Comparison of ENCODE assay signal across 33 mouse cellular contexts in the genomic region with DNA sequence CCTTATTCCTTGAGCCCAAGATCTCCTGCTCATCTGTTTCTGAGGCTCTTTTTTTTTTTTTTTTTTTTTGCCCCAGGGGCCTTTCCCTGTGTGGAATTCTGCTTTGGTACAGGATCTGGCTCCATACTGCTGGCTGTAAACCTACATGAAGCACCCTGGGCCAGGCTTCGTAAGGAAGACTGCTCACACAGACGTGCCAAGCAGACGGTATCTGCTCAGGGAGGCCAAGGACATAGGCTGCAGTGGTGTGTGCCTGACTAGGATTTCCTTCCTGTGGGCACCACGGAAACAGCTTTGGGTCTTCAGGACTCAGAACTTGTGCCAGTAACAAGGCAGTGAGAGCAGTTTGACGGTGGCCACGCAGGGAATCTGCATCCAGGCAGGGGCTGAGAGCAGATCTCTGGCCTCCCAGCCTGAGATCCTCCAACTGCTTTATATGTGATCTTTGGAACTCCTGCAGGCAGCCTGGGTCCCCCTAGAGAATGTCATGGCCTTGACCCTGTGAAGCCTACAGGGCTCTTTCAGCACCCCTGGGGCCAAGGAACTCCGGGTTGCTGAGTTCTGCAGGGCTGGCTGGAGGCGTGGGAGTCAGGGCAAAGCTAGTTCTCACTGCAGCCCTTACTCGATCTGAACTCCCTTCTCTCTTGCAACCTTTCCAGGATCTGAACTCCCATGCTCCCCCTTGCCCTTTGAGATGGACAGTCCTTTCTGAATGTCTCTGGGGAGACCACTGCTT. TPM values are rescaled to one million over a fixed set of nuclear protein-coding genes. Genes with fewer than 3 reads are reported as not detected.
A peak's percentile ranks its signal among the peaks of the same experiment; 100 is the strongest.
DNase-seq lines count a peak whose midpoint lies in the region; ATAC-seq and TF ChIP-seq lines count a peak whose summit lies in the region.
"Had no signal": no experiment of that assay in that cellular context is flagged by ENCODE, and none has a peak within 500 bp of the region (broad histone marks: within the 10 kb centered on the region; RNA-seq: fewer than 3 reads in every experiment).

No protein-coding gene starts in this region.

- H3K4me3 ChIP-seq in heart, embryonic 10.5 days, result no peak overlapping the region
- no peak overlapping the region for H3K4me3 ChIP-seq in layer of hippocampus, adult 2 months
- H3K4me3 ChIP-seq in stomach, postnatal 0 days (ENCODE audit: low read depth, low read length), result no peak overlapping the region
- H3K4me3 ChIP-seq: embryonic facial prominence, embryonic 12.5 days; hindbrain, embryonic 12.5 days; neural tube, embryonic 15.5 days had no signal

- no peak for TF ChIP-seq EP300 in stomach, postnatal 0 days (optimal IDR thresholded peaks at IDR 0.05)

- H3K9me3 ChIP-seq in heart, embryonic 10.5 days, result no peaks in the 10 kb centered on the region
- H3K9me3 ChIP-seq in stomach, postnatal 0 days (ENCODE audit: control insufficient read depth, low read length), result no peaks in the 10 kb centered on the region
- H3K9me3 ChIP-seq: embryonic facial prominence, embryonic 12.5 days; hindbrain, embryonic 12.5 days; neural tube, embryonic 15.5 days had no signal

- no peak overlapping the region for H3K9ac ChIP-seq in stomach, postnatal 0 days (ENCODE audit: low read length)
- H3K9ac ChIP-seq: embryonic facial prominence, embryonic 12.5 days; hindbrain, embryonic 12.5 days; liver, embryonic 14.5 days; neural tube, embryonic 15.5 days had no signal

- peaks cover 43% of the 10 kb centered on the region for H3K27me3 ChIP-seq in heart, embryonic 10.5 days (ENCODE audit: insufficient read depth, poor library complexity, severe bottlenecking)
- no peaks in the 10 kb centered on the region for H3K27me3 ChIP-seq in stomach, postnatal 0 days (ENCODE audit: control insufficient read depth, insufficient read depth, low read length)
- H3K27me3 ChIP-seq: hindbrain, embryonic 12.5 days; neural tube, embryonic 15.5 days had no signal

- DNase-seq in cerebellum, postnatal 10 days, result peak; percentile 42 to 58
- no peak for DNase-seq in cerebellum, adult 9-11 months
- DNase-seq in heart, adult 11 months, result peak; percentile 98
- DNase-seq in heart, embryonic 10.5 days (ENCODE audit: low spot score), result no peak
- DNase-seq in layer of hippocampus, adult 2 months (ENCODE audit: low spot score in 2 of 2), result no peak
- DNase-seq in layer of hippocampus, adult 9-11 months, result no peak
- peak; percentile 63 for DNase-seq in testis, postnatal 10 days (ENCODE audit: low spot score)
- no peak for DNase-seq in stomach, postnatal 0 days (ENCODE audit: low spot score)
- DNase-seq: kidney, adult 8-10 months; liver; lung, adult 2 months; lung, postnatal 10 days; midbrain, embryonic 14.5 days; spleen, adult 18-20 months; thymus, postnatal 4 days had no signal

- no peak for TF ChIP-seq CTCF in layer of hippocampus, adult 2 months (conservative IDR thresholded peaks at IDR 0.05)
- TF ChIP-seq CTCF in stomach, postnatal 0 days (IDR thresholded peaks at IDR 0.05; ENCODE audit: low read depth), result no peak

- no peak for ATAC-seq in stomach, postnatal 0 days (ENCODE audit: low FRiP score, low TSS enrichment)
- ATAC-seq: CD4-positive, CD25-positive, alpha-beta regulatory T cell, adult 4 months; intestine, embryonic 16.5 days had no signal

- WGBS in heart, embryonic 10.5 days, result 72% methylated on average over 9 of the region's 9 CpGs
- WGBS in stomach, postnatal 0 days, result 70% methylated on average over 9 of the region's 9 CpGs

- H3K36me3 ChIP-seq in heart, embryonic 10.5 days, result no peaks in the 10 kb centered on the region
- no peaks in the 10 kb centered on the region for H3K36me3 ChIP-seq in stomach, postnatal 0 days (ENCODE audit: control insufficient read depth, insufficient read depth, low read length)
- H3K36me3 ChIP-seq: embryonic facial prominence, embryonic 12.5 days; hindbrain, embryonic 12.5 days; neural tube, embryonic 15.5 days had no signal

- no peak overlapping the region for H3K27ac ChIP-seq in heart, embryonic 10.5 days
- peak overlapping the region; percentile 16; the same call in 1 of the 2 replicates for H3K27ac ChIP-seq in layer of hippocampus, adult 2 months
- no peak overlapping the region for H3K27ac ChIP-seq in stomach, postnatal 0 days (replicated peaks)
- H3K27ac ChIP-seq: embryonic facial prominence, embryonic 12.5 days; hindbrain, embryonic 12.5 days; kidney, postnatal 0 days; liver, embryonic 14.5 days; macrophage; neural tube, embryonic 15.5 days had no signal

- no peak overlapping the region for H3K4me2 ChIP-seq in stomach, postnatal 0 days (replicated peaks; ENCODE audit: low read depth)
- H3K4me2 ChIP-seq: embryonic facial prominence, embryonic 12.5 days; heart, embryonic 11.5 days; hindbrain, embryonic 12.5 days; neural tube, embryonic 15.5 days had no signal

- H3K4me1 ChIP-seq in heart, embryonic 10.5 days, result peaks cover 8% of the 10 kb centered on the region
- H3K4me1 ChIP-seq in stomach, postnatal 0 days (replicated peaks; ENCODE audit: control insufficient read depth, insufficient read depth), result no peaks in the 10 kb centered on the region
- H3K4me1 ChIP-seq: embryonic facial prominence, embryonic 12.5 days had no signal

RNA-seq across cellular contexts. Expression of gene Ghrhr, which starts 26.1 kb away (rescaled TPM):
- not detected in 2 replicates for polyA plus RNA-seq in heart, embryonic 10.5 days (2016; fragmentation: Nextera tagmentation; extraction: Ambion mirVana)
- total RNA-seq in layer of hippocampus, adult 2 months (2021), result not detected
- polyA plus RNA-seq in stomach, postnatal 0 days (2015; fragmentation: Nextera tagmentation; extraction: Ambion mirVana), result not detected in 2 replicates
- total RNA-seq: adrenal gland, adult 18-20 months; adrenal gland, postnatal 4 days; gastrocnemius, adult 18-20 months; gastrocnemius, postnatal 4 days; left cerebral cortex, adult 18-20 months; left cerebral cortex, postnatal 14 days; megakaryocyte-erythroid progenitor cell, adult 5-6 weeks had no signal
- polyA plus RNA-seq: CD4-positive, CD25-positive, alpha-beta regulatory T cell, adult 4 months; embryonic facial prominence, embryonic 12.5 days; heart, embryonic 11.5 days; heart, postnatal 0 days; hindbrain, embryonic 12.5 days; limb, embryonic 11.5 days; lung, adult 2 months; macrophage; midbrain, embryonic 14.5 days; neural tube, embryonic 15.5 days had no signal

RNA-seq across cellular contexts. Expression of gene Adcyap1r1, which starts 49.6 kb away (rescaled TPM):
- polyA plus RNA-seq in heart, embryonic 10.5 days (2016; fragmentation: Nextera tagmentation; extraction: Ambion mirVana), result 1.3 and 1.8 TPM in 2 replicates
- 100 to 1,000 TPM; 146 to 148 TPM for total RNA-seq in layer of hippocampus, adult 2 months (2021)
- polyA plus RNA-seq in stomach, postnatal 0 days (2015; fragmentation: Nextera tagmentation; extraction: Ambion mirVana), result 5.4 and 5.5 TPM in 2 replicates
- total RNA-seq: megakaryocyte-erythroid progenitor cell, adult 5-6 weeks had no signal
- polyA plus RNA-seq: CD4-positive, CD25-positive, alpha-beta regulatory T cell, adult 4 months; macrophage had no signal

Comparison
In these comparisons a context has a peak if more than half of its experiments do, and no peak if none do; other contexts are left out.
1. DNase-seq: peak in cerebellum, postnatal 10 days (2 of 2), heart, adult 11 months (single experiment) and testis, postnatal 10 days (single experiment); none in cerebellum, adult 9-11 months (single experiment), heart, embryonic 10.5 days (single experiment), layer of hippocampus, adult 2 months (0 of 2), layer of hippocampus, adult 9-11 months (single experiment) and stomach, postnatal 0 days (single experiment).